Mouse (Mus musculus): Measurements from ENCODE around the gene Serpina3g. TPM values are rescaled to one million over a fixed set of nuclear protein-coding genes. Genes with fewer than 3 reads are reported as not detected.

The Serpina3g gene
- polyA plus RNA-seq, 1 experiment from 2014 or later: 1.3 TPM

DNA sequence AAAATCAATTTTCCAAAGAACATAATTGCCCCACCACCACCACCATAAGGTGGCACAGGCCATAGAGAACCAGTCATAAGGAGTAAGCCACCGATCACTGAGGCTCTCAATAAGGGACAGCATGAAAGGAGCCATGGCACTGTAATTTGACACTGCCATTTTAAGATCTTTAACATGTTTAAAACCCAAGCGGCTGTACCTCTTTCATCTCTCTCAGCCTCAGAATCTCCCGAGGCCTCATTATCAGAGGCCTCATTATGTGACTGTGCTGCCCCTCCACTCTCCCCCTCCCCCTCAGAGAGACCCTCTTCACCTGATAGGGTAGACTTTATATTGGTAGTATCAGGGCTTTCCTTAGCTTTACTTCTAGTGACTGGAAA is 43.0 kb downstream of the Serpina3g start:
- peaks cover 10% of the 10 kb centered on the region for H3K9me3 ChIP-seq (replicated peaks)
- H3K4me1 ChIP-seq (replicated peaks): no peaks in the 10 kb centered on the region
- H3K27me3 ChIP-seq (replicated peaks): no peaks in the 10 kb centered on the region
- no peak overlapping the region for H3K4me3 ChIP-seq
- 26% methylated on average over 3 of the region's 3 CpGs for WGBS
- H3K36me3 ChIP-seq: no peaks in the 10 kb centered on the region
- no peak overlapping the region for H3K9ac ChIP-seq
- H3K4me2 ChIP-seq: no peak overlapping the region
- ATAC-seq (ENCODE audit: insufficient number of reproducible peaks, low FRiP score): no peak
- no peak overlapping the region for H3K27ac ChIP-seq (ENCODE audit: poor library complexity, severe bottlenecking)

DNA sequence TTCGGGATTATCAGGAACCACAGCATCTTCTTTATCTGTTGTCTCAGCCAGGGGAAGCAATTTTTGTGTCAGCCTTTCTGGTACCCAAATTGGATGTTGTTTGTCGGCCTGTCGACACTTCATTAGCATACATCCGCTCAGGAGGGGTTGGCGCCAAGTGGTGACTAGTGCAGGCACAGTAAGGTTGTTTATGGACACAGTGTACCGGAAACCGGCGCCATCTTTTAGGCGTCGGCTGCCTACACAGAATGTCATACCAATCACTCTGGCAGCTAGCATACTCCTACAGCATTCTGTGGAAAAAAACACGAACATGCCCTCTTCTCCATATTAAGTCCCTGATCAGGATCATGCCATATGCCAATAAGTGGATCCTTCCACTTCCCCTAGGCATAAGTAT is 47.3 kb downstream of the Serpina3g start:
- Histone ChIP-seq H3K4me1 (replicated peaks) (no peaks in the 10 kb centered on the region), H3K4me3 (no peak overlapping the region), H3K27ac (ENCODE audit: poor library complexity, severe bottlenecking) (no peak overlapping the region), H3K27me3 (replicated peaks) (no peaks in the 10 kb centered on the region), H3K36me3 (no peaks in the 10 kb centered on the region), H3K4me2 (no peak overlapping the region), H3K9ac (no peak overlapping the region), H3K9me3 (replicated peaks) (peaks cover 13% of the 10 kb centered on the region)
- ATAC-seq (ENCODE audit: insufficient number of reproducible peaks, low FRiP score): no peak
- 85% methylated on average over 11 of the region's 11 CpGs for WGBS

DNA sequence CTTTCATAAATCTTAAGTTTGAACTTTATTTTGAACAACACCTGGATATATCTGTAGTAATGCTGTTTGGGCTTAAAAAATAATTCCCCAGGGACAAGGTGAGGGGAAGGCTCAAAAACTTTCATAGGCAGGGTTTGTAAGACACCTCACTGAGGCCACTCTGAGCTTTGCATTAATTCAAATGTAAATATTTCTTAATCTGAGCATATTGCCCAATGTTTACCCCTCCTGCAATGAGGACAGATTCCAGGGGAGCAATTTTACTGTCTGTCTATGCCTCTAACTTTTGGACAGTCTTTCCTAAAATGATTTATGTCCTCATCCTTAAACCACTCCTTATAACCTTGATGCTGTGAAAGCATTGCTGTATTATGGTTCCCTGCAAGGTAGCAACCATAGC is 52.3 kb downstream of the Serpina3g start:
- no peak overlapping the region for H3K27ac ChIP-seq (ENCODE audit: poor library complexity, severe bottlenecking)

DNA sequence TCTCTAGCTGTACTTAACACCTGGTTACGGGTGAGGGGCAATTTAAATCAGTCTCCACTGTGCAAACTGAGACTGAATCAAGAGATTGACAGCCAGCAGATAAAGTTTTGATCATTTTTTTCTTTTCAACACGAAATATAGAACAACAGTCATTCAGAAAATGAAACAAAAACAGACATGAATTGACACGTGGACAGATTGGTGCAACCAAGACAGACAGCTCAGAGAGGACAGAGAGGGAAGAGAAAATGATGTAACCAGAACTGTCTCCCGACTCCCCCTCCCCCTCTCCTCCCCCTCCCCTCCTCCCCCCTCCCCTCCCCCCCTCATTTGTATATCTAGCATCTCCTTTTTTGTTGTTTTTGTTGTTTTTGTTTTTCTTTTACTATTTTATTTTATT is 53.8 kb downstream of the Serpina3g start:
- Histone ChIP-seq H3K36me3 (no peaks in the 10 kb centered on the region), H3K4me1 (replicated peaks) (no peaks in the 10 kb centered on the region), H3K27me3 (replicated peaks) (no peaks in the 10 kb centered on the region), H3K9ac (no peak overlapping the region), H3K27ac (ENCODE audit: poor library complexity, severe bottlenecking) (no peak overlapping the region), H3K4me2 (no peak overlapping the region), H3K9me3 (replicated peaks) (0 out of 2 replicates have a peak, but pooled peaks cover 3% of the 10 kb centered on the region), H3K4me3 (no peak overlapping the region)
- 32% methylated on average over 4 of the region's 4 CpGs for WGBS
- ATAC-seq (ENCODE audit: insufficient number of reproducible peaks, low FRiP score): no peak

More for the DNA sequence above, 52.3 kb downstream of the Serpina3g start:
- no peaks in the 10 kb centered on the region for H3K36me3 ChIP-seq
- H3K9me3 ChIP-seq (replicated peaks): peaks cover 6% of the 10 kb centered on the region; the same call in 1 of the 2 replicates
- no peak overlapping the region for H3K4me2 ChIP-seq
- ATAC-seq (ENCODE audit: insufficient number of reproducible peaks, low FRiP score): no peak
- no peaks in the 10 kb centered on the region for H3K27me3 ChIP-seq (replicated peaks)
- H3K4me1 ChIP-seq (replicated peaks): no peaks in the 10 kb centered on the region
- no peak overlapping the region for H3K4me3 ChIP-seq
- H3K9ac ChIP-seq: no peak overlapping the region

Other genes starting within 250 kb of the Serpina3g start
- not detected in 2 replicates for gene Serpina11, start 246.3 kb upstream of the Serpina3g start, polyA plus RNA-seq (2016; fragmentation: Nextera tagmentation; extraction: Ambion mirVana)
- gene Serpina9, start 222.5 kb upstream of the Serpina3g start, polyA plus RNA-seq (2016; fragmentation: Nextera tagmentation; extraction: Ambion mirVana): 0.17 and 0.28 TPM in 2 replicates
- not detected in 2 replicates for gene Serpina12, start 191.8 kb upstream of the Serpina3g start, polyA plus RNA-seq (2016; fragmentation: Nextera tagmentation; extraction: Ambion mirVana)
- not detected in 2 replicates for gene Serpina5, start 135.1 kb upstream of the Serpina3g start, polyA plus RNA-seq (2016; fragmentation: Nextera tagmentation; extraction: Ambion mirVana)
- gene Serpina3a, start 123.5 kb upstream of the Serpina3g start, polyA plus RNA-seq (2016; fragmentation: Nextera tagmentation; extraction: Ambion mirVana): not detected in 2 replicates
- gene Serpina3b, start 108.2 kb upstream of the Serpina3g start, polyA plus RNA-seq (2016; fragmentation: Nextera tagmentation; extraction: Ambion mirVana): 0.09 and 0.10 TPM in 2 replicates
- gene Serpina3c, start 82.4 kb upstream of the Serpina3g start, polyA plus RNA-seq (2016; fragmentation: Nextera tagmentation; extraction: Ambion mirVana): 0.13 TPM in 1 of 2 replicates, not detected in the other
- gene Serpina3f, start 21.7 kb upstream of the Serpina3g start, polyA plus RNA-seq (2016; fragmentation: Nextera tagmentation; extraction: Ambion mirVana): 0.09 TPM in 1 of 2 replicates, not detected in the other
- gene Serpina3i, start 26.9 kb downstream of the Serpina3g start, polyA plus RNA-seq (2016; fragmentation: Nextera tagmentation; extraction: Ambion mirVana): 0.12 and 0.32 TPM in 2 replicates
- not detected in 2 replicates for gene Serpina3j, start 78.3 kb downstream of the Serpina3g start, polyA plus RNA-seq (2016; fragmentation: Nextera tagmentation; extraction: Ambion mirVana)
- gene Serpina3k, start 102.2 kb downstream of the Serpina3g start, polyA plus RNA-seq (2016; fragmentation: Nextera tagmentation; extraction: Ambion mirVana): not detected in 2 replicates
- not detected in 2 replicates for gene Serpina3m, start 102.2 kb downstream of the Serpina3g start, polyA plus RNA-seq (2016; fragmentation: Nextera tagmentation; extraction: Ambion mirVana)
- gene Serpina3n, start 170.5 kb downstream of the Serpina3g start, polyA plus RNA-seq (2016; fragmentation: Nextera tagmentation; extraction: Ambion mirVana): 0.39 TPM in 1 of 2 replicates, not detected in the other
- gene Gsc, start 237.1 kb downstream of the Serpina3g start, polyA plus RNA-seq (2016; fragmentation: Nextera tagmentation; extraction: Ambion mirVana): 0.30 and 0.31 TPM in 2 replicates

Measured in heart, embryonic 12.5 days (tissue).